In genomic region chr7:119364268-119364596, GRCm38 (mm10) we compare ENCODE assay signal across 19 mouse cellular contexts.
DNase-seq lines count a peak whose midpoint lies in the region; ATAC-seq lines count a peak whose summit lies in the region.
"Had no signal": no experiment of that assay in that cellular context is flagged by ENCODE, and none has a peak within 500 bp of the region (broad histone marks: within the 10 kb centered on the region; RNA-seq: fewer than 3 reads in every experiment).

No protein-coding gene starts in this region.

- peaks cover 8% of the 10 kb centered on the region; the same call in 1 of the 2 replicates for H3K4me1 ChIP-seq in hindbrain, embryonic 12.5 days
- H3K4me1 ChIP-seq in hindbrain, embryonic 16.5 days (ENCODE audit: control insufficient read depth, insufficient read depth, low read depth, low read length), result no peaks in the 10 kb centered on the region; the same call in 1 of the 2 replicates
- H3K4me1 ChIP-seq in midbrain, embryonic 13.5 days (replicated peaks), result peaks cover 30% of the 10 kb centered on the region
- H3K4me1 ChIP-seq in midbrain, embryonic 11.5 days (ENCODE audit: control insufficient read depth, insufficient read depth, low read length), result no peaks in the 10 kb centered on the region
- peaks cover 25% of the 10 kb centered on the region for H3K4me1 ChIP-seq in midbrain, embryonic 14.5 days (ENCODE audit: control insufficient read depth, insufficient read depth, low read length)
- H3K4me1 ChIP-seq: heart, embryonic 12.5 days; stomach, embryonic 15.5 days had no signal

- no peak; the same call in 1 of the 2 replicates for ATAC-seq in hindbrain, embryonic 12.5 days (ENCODE audit: low FRiP score)
- no peak for ATAC-seq in hindbrain, embryonic 16.5 days
- peak; percentile 93 for ATAC-seq in midbrain, embryonic 13.5 days
- ATAC-seq in midbrain, embryonic 11.5 days (ENCODE audit: low FRiP score), result no peak
- no peak for ATAC-seq in midbrain, embryonic 14.5 days (ENCODE audit: low FRiP score, low TSS enrichment)
- no peak for ATAC-seq in CD4-positive, CD25-positive, alpha-beta regulatory T cell, adult 4 months

- no peaks in the 10 kb centered on the region for H3K36me3 ChIP-seq in hindbrain, embryonic 12.5 days
- no peaks in the 10 kb centered on the region for H3K36me3 ChIP-seq in hindbrain, embryonic 16.5 days (ENCODE audit: control insufficient read depth, insufficient read depth, low read length)
- no peaks in the 10 kb centered on the region for H3K36me3 ChIP-seq in midbrain, embryonic 13.5 days
- no peaks in the 10 kb centered on the region for H3K36me3 ChIP-seq in midbrain, embryonic 11.5 days (ENCODE audit: control insufficient read depth, insufficient read depth, low read length)
- H3K36me3 ChIP-seq in midbrain, embryonic 14.5 days (ENCODE audit: control insufficient read depth, insufficient read depth, low read length), result no peaks in the 10 kb centered on the region
- H3K36me3 ChIP-seq: heart, embryonic 12.5 days; stomach, embryonic 15.5 days had no signal

- 52% methylated on average over 1 of the region's 1 CpGs for WGBS in hindbrain, embryonic 12.5 days
- 25% methylated on average over 1 of the region's 1 CpGs for WGBS in hindbrain, embryonic 16.5 days
- WGBS in midbrain, embryonic 13.5 days, result 33% methylated on average over 1 of the region's 1 CpGs
- WGBS in midbrain, embryonic 11.5 days, result 70% methylated on average over 1 of the region's 1 CpGs
- 26% methylated on average over 1 of the region's 1 CpGs for WGBS in midbrain, embryonic 14.5 days

- no peak overlapping the region for H3K9ac ChIP-seq in hindbrain, embryonic 12.5 days
- H3K9ac ChIP-seq in hindbrain, embryonic 16.5 days (ENCODE audit: low read depth, low read length), result no peak overlapping the region
- H3K9ac ChIP-seq in midbrain, embryonic 13.5 days (replicated peaks), result no peak overlapping the region
- H3K9ac ChIP-seq in midbrain, embryonic 11.5 days (ENCODE audit: low read length), result no peak overlapping the region
- no peak overlapping the region for H3K9ac ChIP-seq in midbrain, embryonic 14.5 days (replicated peaks; ENCODE audit: low read length)
- H3K9ac ChIP-seq: heart, embryonic 12.5 days; stomach, embryonic 15.5 days had no signal

- no peak overlapping the region for H3K4me2 ChIP-seq in hindbrain, embryonic 12.5 days (replicated peaks)
- no peak overlapping the region for H3K4me2 ChIP-seq in hindbrain, embryonic 16.5 days (ENCODE audit: low read length)
- H3K4me2 ChIP-seq in midbrain, embryonic 13.5 days (replicated peaks), result no peak overlapping the region
- no peak overlapping the region for H3K4me2 ChIP-seq in midbrain, embryonic 11.5 days
- no peak overlapping the region; the same call in 1 of the 2 replicates for H3K4me2 ChIP-seq in midbrain, embryonic 14.5 days (ENCODE audit: low read length)
- H3K4me2 ChIP-seq: heart, embryonic 12.5 days; liver, embryonic 11.5 days; stomach, embryonic 15.5 days had no signal

- H3K27ac ChIP-seq in hindbrain, embryonic 12.5 days, result peak overlapping the region; percentile 65
- H3K27ac ChIP-seq in hindbrain, embryonic 16.5 days (ENCODE audit: low read depth, low read length), result no peak overlapping the region
- H3K27ac ChIP-seq in midbrain, embryonic 13.5 days, result peak overlapping the region; percentile 59
- H3K27ac ChIP-seq in midbrain, embryonic 11.5 days (ENCODE audit: low read depth, low read length), result no peak overlapping the region
- peak overlapping the region; percentile 74 for H3K27ac ChIP-seq in midbrain, embryonic 14.5 days (replicated peaks; ENCODE audit: low read depth, low read length)
- H3K27ac ChIP-seq: gastrocnemius, adult 2 months; stomach, embryonic 15.5 days had no signal

- no peaks in the 10 kb centered on the region for H3K9me3 ChIP-seq in hindbrain, embryonic 12.5 days (replicated peaks)
- no peaks in the 10 kb centered on the region for H3K9me3 ChIP-seq in hindbrain, embryonic 16.5 days (ENCODE audit: control insufficient read depth, low read length)
- H3K9me3 ChIP-seq in midbrain, embryonic 13.5 days, result no peaks in the 10 kb centered on the region
- H3K9me3 ChIP-seq in midbrain, embryonic 11.5 days (ENCODE audit: control insufficient read depth, low read length), result no peaks in the 10 kb centered on the region
- no peaks in the 10 kb centered on the region for H3K9me3 ChIP-seq in midbrain, embryonic 14.5 days (ENCODE audit: control insufficient read depth, low read length)
- H3K9me3 ChIP-seq: heart, embryonic 12.5 days; stomach, embryonic 15.5 days had no signal

- no peak overlapping the region for H3K4me3 ChIP-seq in hindbrain, embryonic 12.5 days
- no peak overlapping the region for H3K4me3 ChIP-seq in hindbrain, embryonic 16.5 days (ENCODE audit: low read length)
- no peak overlapping the region for H3K4me3 ChIP-seq in midbrain, embryonic 13.5 days (replicated peaks)
- H3K4me3 ChIP-seq in midbrain, embryonic 11.5 days (ENCODE audit: low read depth, low read length), result no peak overlapping the region
- no peak overlapping the region for H3K4me3 ChIP-seq in midbrain, embryonic 14.5 days (replicated peaks; ENCODE audit: low read depth, low read length)
- H3K4me3 ChIP-seq: gastrocnemius, adult 2 months; heart, embryonic 12.5 days; stomach, embryonic 15.5 days had no signal

- H3K27me3 ChIP-seq in hindbrain, embryonic 12.5 days, result no peaks in the 10 kb centered on the region
- H3K27me3 ChIP-seq in hindbrain, embryonic 16.5 days (replicated peaks; ENCODE audit: control insufficient read depth, insufficient read depth, low read length), result no peaks in the 10 kb centered on the region
- H3K27me3 ChIP-seq in midbrain, embryonic 13.5 days, result no peaks in the 10 kb centered on the region
- H3K27me3 ChIP-seq in midbrain, embryonic 11.5 days (ENCODE audit: control insufficient read depth, insufficient read depth, low read length), result no peaks in the 10 kb centered on the region
- H3K27me3 ChIP-seq in midbrain, embryonic 14.5 days (ENCODE audit: control insufficient read depth, insufficient read depth, low read length), result no peaks in the 10 kb centered on the region
- H3K27me3 ChIP-seq: heart, embryonic 12.5 days; stomach, embryonic 15.5 days had no signal

- no peak for DNase-seq in midbrain, embryonic 11.5 days (ENCODE audit: low spot score, missing footprints)
- no peak for DNase-seq in midbrain, embryonic 14.5 days
- DNase-seq in left cerebral cortex, adult 18-20 months (ENCODE audit: low spot score in 2 of 2), result no peak
- DNase-seq: cerebellum, adult 18-20 months; cerebellum, postnatal 36 days; gastrocnemius, adult 2 months; heart, adult 11 months; kidney, adult 2 months; kidney, postnatal 10 days; lung, adult 18-20 months; lung, postnatal 14 days; thymus, adult 18-20 months had no signal

Comparison
In these comparisons a context has a peak if more than half of its experiments do, and no peak if none do; other contexts are left out.
1. H3K27ac ChIP-seq: peak in hindbrain, embryonic 12.5 days (single experiment), midbrain, embryonic 13.5 days (single experiment) and midbrain, embryonic 14.5 days (single experiment); none in hindbrain, embryonic 16.5 days (single experiment) and midbrain, embryonic 11.5 days (single experiment).